Mouse (Mus musculus) T-helper 17 cell (primary cell): ENCODE results near the gene Ebf1.

Source experiments
- in situ Hi-C, 2 experiments: fragments of 300-600 bp; cut with MboI, MseI; formaldehyde crosslinking; loops; 1 replicate in 1 of 2; 2 replicates in 1 of 2; pipeline ENCODE4 v1.15.1; 2025; ENCODE audit warnings: high pct_unique_total_duplicates in 2 of 2

Gene Ebf1

DNA sequence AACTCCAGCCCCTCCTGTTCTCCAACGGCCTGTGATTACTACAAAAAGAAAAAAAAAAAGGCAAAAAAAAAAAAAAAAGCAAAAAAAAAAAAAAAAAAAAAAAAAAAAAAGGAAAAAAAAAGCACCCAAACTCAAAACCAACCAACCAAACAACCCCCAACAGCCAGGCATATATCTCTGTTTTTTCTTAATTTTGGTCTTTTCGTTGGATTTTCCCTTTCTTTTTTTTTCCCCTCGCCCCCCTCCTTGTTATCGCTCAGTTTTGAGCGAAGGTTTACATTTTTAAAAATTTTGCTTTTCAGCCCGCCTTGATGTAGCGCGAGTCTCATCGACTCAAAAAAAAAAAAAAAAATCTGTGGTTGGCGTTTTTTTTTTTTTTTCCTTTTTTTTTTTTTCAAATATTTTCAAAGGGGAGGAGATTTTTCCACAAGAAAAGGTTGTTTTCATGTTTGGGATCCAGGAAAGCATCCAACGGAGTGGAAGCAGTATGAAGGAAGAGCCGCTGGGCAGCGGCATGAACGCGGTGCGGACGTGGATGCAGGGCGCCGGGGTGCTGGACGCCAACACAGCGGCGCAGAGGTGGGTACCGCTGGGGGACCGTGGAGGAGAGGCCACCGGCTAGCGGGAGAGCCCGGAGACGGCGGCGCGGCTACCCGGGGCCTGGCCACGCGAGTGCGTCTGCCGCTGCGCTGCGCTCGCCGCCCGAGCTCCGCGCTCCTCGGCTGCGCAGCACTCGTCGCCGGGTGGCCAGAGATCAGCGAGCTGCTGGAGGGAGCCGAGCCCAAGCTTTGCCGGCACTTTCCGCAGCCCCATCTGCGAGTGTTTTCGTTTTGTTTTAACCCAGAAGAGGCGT, 843 bp downstream of the Ebf1 start:
- in situ Hi-C loops = loop anchor here in 1 of 2 experiments (10.0 kb wide), 1 partner anchor 107 kb away; no protein-coding TSS in a partner anchor

DNA sequence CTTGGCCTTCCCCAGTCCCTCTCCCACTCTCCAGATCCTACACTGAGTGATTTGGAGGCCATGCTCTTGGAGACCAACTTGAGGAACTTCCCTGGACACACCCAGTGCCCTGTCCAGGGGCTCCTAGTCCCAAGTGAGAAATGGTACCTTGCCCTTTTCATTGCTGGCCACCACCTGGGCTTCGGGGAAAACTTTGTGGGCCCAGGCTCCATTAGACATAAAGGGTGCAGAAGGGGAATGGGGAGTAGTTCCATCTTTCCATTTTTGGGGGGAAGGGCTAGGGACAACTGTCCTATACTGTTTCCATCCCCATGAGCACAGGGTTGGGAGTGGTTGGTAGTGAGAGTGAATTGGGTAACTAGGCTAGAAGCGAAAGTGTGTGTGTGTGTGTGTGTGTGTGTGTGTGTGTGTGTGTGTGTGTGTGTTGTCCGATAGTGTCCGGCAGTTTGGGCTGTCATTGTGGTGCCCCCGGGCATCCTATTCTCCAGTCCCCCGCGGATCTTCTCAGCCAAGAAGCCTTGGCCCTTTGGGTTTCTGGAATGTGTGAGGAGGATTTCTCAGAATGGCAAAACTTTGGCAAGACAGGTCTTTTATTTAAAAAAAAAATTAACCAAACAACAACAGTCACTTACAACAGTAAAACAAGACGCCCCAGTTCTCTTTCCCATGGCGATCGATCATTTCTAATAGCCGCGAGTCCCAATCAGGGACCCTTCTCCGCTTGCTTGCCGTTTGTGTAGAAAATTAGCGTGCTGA, 2.2 kb downstream of the Ebf1 start:
- in situ Hi-C loops = loop anchor here in 1 of 2 experiments (10.0 kb wide), 1 partner anchor 105 kb away; no protein-coding TSS in a partner anchor

DNA sequence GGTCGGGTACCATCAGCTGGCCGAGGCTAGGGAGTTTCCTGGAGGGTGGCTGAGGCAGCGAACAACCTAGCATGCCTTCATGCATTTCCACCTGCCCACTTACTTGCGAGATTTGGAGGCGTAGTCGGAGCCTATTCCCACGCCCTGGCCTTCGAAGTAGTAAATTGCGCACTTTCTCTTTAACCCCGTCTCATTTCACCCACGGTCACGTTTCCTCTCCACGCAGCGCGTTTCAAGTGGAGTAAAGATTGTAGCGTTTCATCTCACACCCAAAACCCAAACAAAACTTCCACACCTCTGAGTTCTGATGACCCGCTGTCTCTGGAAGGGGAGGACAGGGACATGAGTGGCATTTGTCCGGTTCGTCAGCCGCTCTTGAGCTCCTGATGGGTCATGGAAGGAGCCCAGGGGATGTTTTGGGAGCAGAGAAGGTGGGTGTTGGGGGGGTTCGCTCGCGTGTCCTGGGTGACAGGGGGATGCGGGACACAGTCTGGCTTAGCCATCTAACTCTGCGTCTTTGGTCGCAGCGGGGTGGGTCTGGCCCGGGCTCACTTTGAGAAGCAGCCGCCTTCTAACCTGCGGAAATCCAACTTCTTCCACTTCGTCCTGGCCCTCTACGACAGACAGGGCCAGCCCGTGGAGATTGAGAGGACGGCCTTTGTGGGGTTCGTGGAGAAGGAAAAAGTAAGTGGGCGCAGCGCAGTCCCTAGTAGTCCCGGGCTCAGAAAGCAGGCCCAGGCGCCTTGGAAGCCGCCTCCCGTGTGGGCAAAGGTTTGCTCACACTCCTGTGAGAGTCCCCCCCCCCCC, 3.0 kb downstream of the Ebf1 start:
- in situ Hi-C loops = loop anchor here in 1 of 2 experiments (10.0 kb wide), 1 partner anchor 105 kb away; no protein-coding TSS in a partner anchor

- in situ Hi-C loops = no loop called here
Measured at GRCm38 (mm10) chr11:44620694-44621446, 3.8 kb downstream of the Ebf1 start.

- in situ Hi-C loops = no loop called here
Measured at GRCm38 (mm10) chr11:44621615-44622014, 4.5 kb downstream of the Ebf1 start.

GRCm38 (mm10) chr11:44622023-44622731, 5.1 kb downstream of the Ebf1 start:
- in situ Hi-C loops = no loop called here

- in situ Hi-C loops = no loop called here
Measured at GRCm38 (mm10) chr11:44624564-44624963, 7.4 kb downstream of the Ebf1 start.

GRCm38 (mm10) chr11:44626065-44626464, 8.9 kb downstream of the Ebf1 start:
- in situ Hi-C loops = no loop called here

- in situ Hi-C loops = no loop called here
Measured at GRCm38 (mm10) chr11:44628412-44628811, 11.3 kb downstream of the Ebf1 start.

GRCm38 (mm10) chr11:44632064-44632968, 15.2 kb downstream of the Ebf1 start:
- in situ Hi-C loops = no loop called here

- in situ Hi-C loops = no loop called here
Measured at GRCm38 (mm10) chr11:44633001-44633693, 16.0 kb downstream of the Ebf1 start.

GRCm38 (mm10) chr11:44634552-44635193, 17.6 kb downstream of the Ebf1 start:
- in situ Hi-C loops = no loop called here

- in situ Hi-C loops = no loop called here
Measured at GRCm38 (mm10) chr11:44636241-44636640, 19.1 kb downstream of the Ebf1 start.

DNA sequence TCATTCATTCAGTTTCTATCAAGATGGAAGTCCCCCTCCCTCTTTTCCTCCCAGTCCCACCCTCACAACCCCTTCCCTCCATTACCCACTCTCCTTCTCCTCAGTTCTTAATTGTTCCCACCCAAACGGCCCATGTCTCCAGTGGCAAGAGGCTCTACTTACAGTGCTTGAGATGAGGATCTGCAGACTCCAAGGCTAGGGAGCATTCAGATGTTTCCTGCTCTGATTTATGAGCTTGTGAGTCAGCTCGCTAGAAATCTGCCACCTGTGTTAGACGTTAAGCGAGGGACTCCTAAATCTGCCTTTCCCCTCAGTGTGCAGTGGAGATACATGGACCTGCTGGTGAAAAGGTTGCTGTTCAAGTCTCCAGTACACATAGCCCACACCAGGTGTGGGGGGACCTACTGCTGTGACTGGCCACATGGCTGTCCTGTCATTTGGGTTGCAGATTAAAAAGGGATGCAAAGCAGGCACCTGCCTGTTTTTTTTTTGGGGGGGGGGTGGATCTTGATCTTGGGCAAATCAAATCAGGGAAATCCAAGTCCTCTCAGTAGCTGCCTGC, 21.2 kb downstream of the Ebf1 start:
- in situ Hi-C loops = no loop called here

- in situ Hi-C loops = no loop called here
Measured at GRCm38 (mm10) chr11:44641496-44641895, 24.4 kb downstream of the Ebf1 start.

GRCm38 (mm10) chr11:44654340-44655019, 37.4 kb downstream of the Ebf1 start:
- in situ Hi-C loops = no loop called here

- in situ Hi-C loops = no loop called here
Measured at GRCm38 (mm10) chr11:44655468-44655867, 38.4 kb downstream of the Ebf1 start.
